Mouse (Mus musculus) leukemia stem cell, adult 10-12 weeks (primary cell): ENCODE measurements around the gene Klk1b3. TPM values are rescaled to one million over a fixed set of nuclear protein-coding genes. Genes with fewer than 3 reads are reported as not detected.

Experiments used
- polyA plus RNA-seq: library from polyadenylated mRNA; stranded (reverse); fragments of >175 nt; gene quantifications from 2 replicates; pipeline ENCODE4 v1.2.3, GENCODE M21; 2012; ENCODE audit warnings: low replicate concordance

The Klk1b3 gene
- not detected in 2 replicates for polyA plus RNA-seq

DNA sequence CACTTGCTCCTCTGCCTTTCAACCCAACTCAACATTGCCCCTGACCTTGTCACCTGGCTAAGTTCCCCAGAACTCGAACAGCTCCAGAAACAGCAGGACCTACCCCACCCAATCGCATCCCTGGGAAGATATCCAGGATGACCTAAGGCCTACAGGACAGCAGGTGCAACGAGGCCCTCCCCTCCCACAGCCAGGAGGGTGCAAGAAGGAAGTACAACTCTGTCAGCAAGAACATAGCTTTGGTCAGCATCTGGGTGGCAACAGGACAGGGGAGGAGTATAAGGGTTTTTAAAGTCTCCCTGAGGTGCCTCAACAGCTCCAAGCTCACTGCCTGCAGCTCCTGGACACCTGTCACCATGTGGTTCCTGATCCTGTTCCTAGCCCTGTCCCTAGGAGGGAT, at the start of gene Klk1b3:
Gene Klk1b3, plus strand, starts transcription at position 301 of the 400 bp plus-strand sequence.

DNA sequence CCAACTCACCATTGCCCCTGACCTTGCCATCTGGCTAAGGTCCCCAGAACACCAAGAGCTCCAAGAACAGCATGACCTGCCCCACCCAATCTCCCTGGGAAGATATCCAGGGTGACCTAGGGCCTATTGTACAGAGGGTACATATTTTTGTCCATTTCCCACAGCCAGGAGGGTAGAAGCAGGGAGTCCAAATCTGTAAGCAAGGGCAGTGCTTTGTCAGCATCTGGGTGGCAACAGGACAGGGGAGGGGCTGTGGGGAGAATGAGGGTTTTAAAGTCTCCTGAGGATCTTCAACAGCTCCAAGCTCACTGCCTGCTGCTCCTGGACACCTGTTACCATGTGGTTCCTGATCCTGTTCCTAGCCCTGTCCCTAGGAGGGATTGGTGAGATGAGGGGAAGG, 10.1 kb upstream of the Klk1b3 start, which contains the start of gene Klk1b24:
Gene Klk1b24, plus strand, starts transcription at position 301 of the 400 bp plus-strand sequence.

DNA sequence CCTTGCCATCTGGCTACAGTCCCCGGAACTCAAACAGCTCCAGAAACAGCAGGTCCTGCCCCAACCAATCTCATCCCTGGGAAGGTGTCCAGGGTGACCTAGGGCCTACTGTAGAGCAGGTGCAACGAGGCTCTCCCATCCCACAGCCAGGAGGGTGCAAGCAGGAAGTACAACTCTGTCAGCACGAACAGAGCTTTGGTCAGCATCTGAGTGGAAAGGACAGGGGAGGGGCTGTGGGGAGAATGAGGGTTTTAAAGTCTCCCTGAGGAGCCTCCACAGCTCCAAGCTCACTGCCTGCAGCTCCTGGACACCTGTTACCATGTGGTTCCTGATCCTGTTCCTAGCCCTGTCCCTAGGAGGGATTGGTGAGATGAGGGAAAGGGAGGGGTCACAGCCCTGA, 9.1 kb downstream of the Klk1b3 start, which contains the start of gene Klk1b4:
Gene Klk1b4, plus strand, starts transcription at position 301 of the 400 bp plus-strand sequence.

DNA sequence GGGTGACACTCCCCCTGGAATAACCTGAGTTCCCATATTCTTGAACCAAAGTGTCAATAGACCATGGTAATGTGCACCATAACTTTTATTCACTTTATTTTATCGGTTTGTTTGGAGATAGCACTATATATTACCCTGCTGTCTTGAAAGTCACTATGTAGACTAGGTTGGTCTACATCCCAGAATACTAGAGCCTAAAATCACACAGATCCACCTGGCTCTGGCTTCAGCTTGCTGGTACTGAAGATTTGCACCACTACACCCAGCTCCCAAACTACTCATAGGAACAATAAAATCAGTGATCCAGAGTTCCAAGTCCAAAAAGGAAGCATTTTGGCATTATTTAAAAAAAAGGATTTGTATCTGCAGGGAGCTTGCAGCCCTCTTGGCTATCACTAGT, 17.7 kb downstream of the Klk1b3 start, which contains the start of gene Klk1b5:
Gene Klk1b5, plus strand, starts transcription at position 301 of the 400 bp plus-strand sequence.

DNA sequence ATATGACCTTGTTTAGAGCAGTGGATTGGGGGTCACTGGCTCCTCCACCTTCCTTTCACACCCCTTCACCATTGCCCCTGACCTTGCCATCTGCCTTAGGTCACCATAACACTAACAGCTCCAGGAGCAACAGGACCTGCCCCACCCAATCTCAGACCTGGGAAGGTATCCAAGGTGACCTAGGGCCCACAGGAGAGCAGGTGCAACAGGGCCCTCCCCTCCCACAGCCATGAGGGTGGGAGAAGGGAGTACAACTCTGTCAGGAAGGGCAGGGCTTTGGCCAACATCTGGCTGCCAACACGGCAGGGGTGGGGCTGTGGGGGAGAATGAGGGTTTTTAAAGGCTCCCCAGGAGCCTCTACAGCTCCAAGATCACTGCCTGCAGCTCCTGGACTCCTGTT, 27.1 kb downstream of the Klk1b3 start, which contains the start of gene Klk1:
Gene Klk1, plus strand, starts transcription at position 285 of the 400 bp plus-strand sequence.

DNA sequence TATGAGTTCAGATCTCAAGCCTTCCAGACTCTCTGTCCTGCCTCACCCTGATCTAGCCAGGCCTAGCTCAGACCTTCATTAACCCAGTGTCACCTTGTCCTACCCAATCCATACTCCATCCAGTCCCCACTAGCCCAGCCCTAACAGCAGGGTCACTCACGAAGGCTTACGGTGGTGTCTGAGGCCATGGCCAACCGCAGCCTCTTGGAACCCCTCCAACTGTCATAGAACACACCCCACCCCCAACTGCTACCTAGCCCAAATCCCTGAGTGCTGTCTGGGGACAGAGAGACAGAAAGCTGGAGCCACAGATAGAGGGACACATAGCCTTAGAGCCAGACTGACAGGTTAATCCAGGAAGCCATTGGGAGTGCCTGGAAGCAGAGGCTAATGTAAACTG, 37.9 kb downstream of the Klk1b3 start, which contains the start of gene Gm36864:
Gene Gm36864, plus strand, starts transcription at position 269 of the 400 bp plus-strand sequence.

DNA sequence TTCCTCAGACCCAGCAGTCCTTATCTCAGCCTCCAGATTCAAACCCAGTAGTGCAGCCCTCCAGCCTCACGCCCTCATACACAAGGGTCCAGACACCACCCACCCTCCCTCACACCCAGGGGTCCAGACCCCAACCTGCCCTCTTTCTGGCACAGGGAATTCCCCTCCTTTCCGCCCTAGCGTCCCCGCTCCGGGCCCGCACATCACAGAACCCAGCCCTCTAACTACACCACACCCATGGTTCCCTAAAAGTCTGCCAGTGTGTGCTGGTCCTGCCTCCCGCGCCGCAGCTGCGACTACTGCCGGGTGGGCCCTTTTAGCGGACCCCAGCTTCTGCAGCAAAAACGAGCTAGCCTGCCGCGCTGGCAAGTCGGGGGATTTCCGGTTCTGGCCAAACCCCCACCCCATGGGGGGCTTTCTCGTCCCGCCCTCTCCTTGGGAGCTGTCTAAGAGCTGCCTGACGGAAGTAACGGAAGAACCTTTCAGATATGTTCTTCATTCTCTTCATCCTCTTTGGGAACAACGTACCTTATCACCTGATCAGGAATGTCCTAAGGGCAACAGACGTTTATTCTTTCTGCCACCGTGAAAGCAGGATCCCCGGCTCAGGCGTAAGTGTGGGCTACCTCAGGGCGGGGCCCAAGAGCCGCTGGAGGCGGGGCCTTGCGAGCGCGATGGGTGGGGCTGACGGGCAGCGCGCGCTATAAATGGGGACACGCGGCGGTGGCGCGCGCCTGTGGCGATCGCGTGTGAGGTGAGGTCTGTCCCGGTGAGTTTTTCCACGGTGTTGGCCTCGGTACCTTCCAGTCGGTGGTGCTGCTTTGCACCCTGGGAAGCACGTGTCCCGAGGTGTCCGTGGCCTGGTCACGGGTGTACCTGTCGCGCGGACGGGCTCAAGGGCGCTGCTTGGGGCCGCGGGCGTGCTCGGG, 48.3 kb downstream of the Klk1b3 start, which contains the start of the genes 1700028J19Rik and 2410002F23Rik:
Gene 1700028J19Rik, minus strand, starts transcription at position 641 of the 929 bp plus-strand sequence.
Gene 2410002F23Rik, plus strand, starts transcription at position 668 of the 929 bp plus-strand sequence.

Other genes starting within 250 kb of the Klk1b3 start
- not detected in 2 replicates for gene Klk1b8, start 247.5 kb upstream of the Klk1b3 start, polyA plus RNA-seq
- gene Klk1b1, start 231.4 kb upstream of the Klk1b3 start, polyA plus RNA-seq = not detected in 2 replicates
- not detected in 2 replicates for gene Klk1b9, start 222.1 kb upstream of the Klk1b3 start, polyA plus RNA-seq
- not detected in 2 replicates for gene Klk1b11, start 202.3 kb upstream of the Klk1b3 start, polyA plus RNA-seq
- not detected in 2 replicates for gene Klk1b26, start 186.0 kb upstream of the Klk1b3 start, polyA plus RNA-seq
- gene Klk1b27, start 145.9 kb upstream of the Klk1b3 start, polyA plus RNA-seq = 1.8 TPM in 1 of 2 replicates, not detected in the other
- 0.28 TPM in 1 of 2 replicates, not detected in the other for gene Klk1b21, start 95.9 kb upstream of the Klk1b3 start, polyA plus RNA-seq
- not detected in 2 replicates for gene Klk1b22, start 85.5 kb upstream of the Klk1b3 start, polyA plus RNA-seq
- not detected in 2 replicates for gene Klk1b16, start 61.4 kb upstream of the Klk1b3 start, polyA plus RNA-seq
- not detected in 2 replicates for gene Klk1b24, start 10.0 kb upstream of the Klk1b3 start, polyA plus RNA-seq
- not detected in 2 replicates for gene Klk1b4, start 9.2 kb downstream of the Klk1b3 start, polyA plus RNA-seq
- 0.30 TPM in 1 of 2 replicates, not detected in the other for gene Klk1b5, start 17.8 kb downstream of the Klk1b3 start, polyA plus RNA-seq
- 1.5 and 4.1 TPM in 2 replicates for gene Klk1, start 27.2 kb downstream of the Klk1b3 start, polyA plus RNA-seq
- not detected in 2 replicates for gene Gm36864, start 38.0 kb downstream of the Klk1b3 start, polyA plus RNA-seq
- 0.83 TPM in 1 of 2 replicates, not detected in the other for gene 1700028J19Rik, start 48.5 kb downstream of the Klk1b3 start, polyA plus RNA-seq
- 116 and 153 TPM in 2 replicates for gene 2410002F23Rik, start 48.5 kb downstream of the Klk1b3 start, polyA plus RNA-seq
- not detected in 2 replicates for gene Acp4, start 59.2 kb downstream of the Klk1b3 start, polyA plus RNA-seq
- gene Gm15517, start 63.3 kb downstream of the Klk1b3 start, polyA plus RNA-seq = not detected in 2 replicates
- 0.48 and 0.55 TPM in 2 replicates for gene Clec11a, start 108.7 kb downstream of the Klk1b3 start, polyA plus RNA-seq
- 10.4 and 21.0 TPM in 2 replicates for gene Shank1, start 112.1 kb downstream of the Klk1b3 start, polyA plus RNA-seq
- 0.24 and 0.44 TPM in 2 replicates for gene Syt3, start 185.9 kb downstream of the Klk1b3 start, polyA plus RNA-seq
- gene 1700008O03Rik, start 187.6 kb downstream of the Klk1b3 start, polyA plus RNA-seq = 0.23 TPM in 1 of 2 replicates, not detected in the other
- not detected in 2 replicates for gene Lrrc4b, start 230.8 kb downstream of the Klk1b3 start, polyA plus RNA-seq